Mouse (Mus musculus) kidney, embryonic 14.5 days (tissue): ENCODE measurements around the gene Zc2hc1b. TPM values are rescaled to one million over a fixed set of nuclear protein-coding genes. Genes with fewer than 3 reads are reported as not detected.

Experiments used
- polyA plus RNA-seq: library from polyadenylated mRNA; unstranded; fragments of >200 nt; fragmentation: Nextera tagmentation; extraction: Ambion mirVana; gene quantifications from 2 replicates; pipeline ENCODE4 v1.2.1, GENCODE M21; 2014

The Zc2hc1b gene
- polyA plus RNA-seq, 1 experiment from 2014 or later, result not detected

Other genes with a start within 250 kb of the Zc2hc1b start
- 0.80 and 1.2 TPM in 2 replicates for gene Stx11, start 213.7 kb downstream of the Zc2hc1b start, polyA plus RNA-seq
- 43.2 and 61.8 TPM in 2 replicates for gene Sf3b5, start 172.7 kb downstream of the Zc2hc1b start, polyA plus RNA-seq
- 116 and 125 TPM in 2 replicates for gene Plagl1, start 117.5 kb downstream of the Zc2hc1b start, polyA plus RNA-seq
- 62.5 and 73.4 TPM in 2 replicates for gene Ltv1, start 15.1 kb upstream of the Zc2hc1b start, polyA plus RNA-seq